Mouse (Mus musculus) ES-Bruce4 (cell line): ENCODE measurements around the gene Ppp1r3g. TPM values are rescaled to one million over a fixed set of nuclear protein-coding genes. Genes with fewer than 3 reads are reported as not detected.

Source experiments
- H3K27ac ChIP-seq: 2 replicates; pipeline ENCODE4 v1.5.1; 2012; ENCODE audit warnings: low read length, inconsistent platforms; ENCODE audit not compliant: insufficient read depth
- H3K27me3 ChIP-seq: 2 replicates; pipeline ENCODE4 v1.6.1; 2012; ENCODE audit warnings: mild to moderate bottlenecking, low read length, inconsistent platforms; ENCODE audit not compliant: control insufficient read depth, poor library complexity, insufficient read depth, severe bottlenecking
- H3K36me3 ChIP-seq: 2 replicates; pipeline ENCODE4 v1.6.1; 2012; ENCODE audit warnings: inconsistent platforms, mild to moderate bottlenecking, low read length, moderate library complexity; ENCODE audit not compliant: control insufficient read depth, poor library complexity, insufficient read depth, severe bottlenecking
- H3K4me1 ChIP-seq: one replicate; pipeline ENCODE4 v1.8.1; 2011; ENCODE audit warnings: low read length; ENCODE audit not compliant: control insufficient read depth, insufficient read depth
- H3K4me3 ChIP-seq: 2 replicates; pipeline ENCODE4 v1.5.1; 2011; ENCODE audit warnings: low read depth, mild to moderate bottlenecking, low read length
- H3K9ac ChIP-seq: 2 replicates; pipeline ENCODE4 v1.6.1; 2012; ENCODE audit warnings: low read depth, mild to moderate bottlenecking, inconsistent platforms; ENCODE audit not compliant: poor library complexity, severe bottlenecking
- H3K9me3 ChIP-seq: replicated peaks from 2 replicates; pipeline ENCODE4 v1.6.1; 2012; ENCODE audit warnings: mild to moderate bottlenecking, low read length, inconsistent platforms; ENCODE audit not compliant: control insufficient read depth, poor library complexity, insufficient read depth, severe bottlenecking
- CTCF ChIP-seq: IDR thresholded peaks from one replicate; pipeline ENCODE4 v1.8.1; 2011; ENCODE audit warnings: low read depth, low read length
- EP300 ChIP-seq: IDR thresholded peaks from 2 replicates; pipeline ENCODE4 v1.6.1; 2011; ENCODE audit warnings: low read depth, low read length; ENCODE audit not compliant: insufficient read depth
- POLR2A ChIP-seq: IDR thresholded peaks from one replicate; pipeline ENCODE4 v1.8.1; 2011; ENCODE audit warnings: low read length; ENCODE audit not compliant: insufficient read depth
- polyA plus RNA-seq: library from polyadenylated mRNA; stranded (reverse); fragments of >200 nt; gene quantifications from 2 replicates; pipeline ENCODE4 v1.2.4, GENCODE M21; 2011; ENCODE audit warnings: low read depth; ENCODE audit not compliant: missing spikeins, insufficient read depth, insufficient read length

The Ppp1r3g gene
- not detected in 2 replicates for polyA plus RNA-seq

- Histone ChIP-seq H3K36me3 (no peaks in the 10 kb centered on the region), H3K9me3 (peaks cover 3% of the 10 kb centered on the region; the same call in 1 of the 2 replicates), H3K27ac (no peak within 1 kb of the TSS), H3K4me3 (no peak within 1 kb of the TSS), H3K4me1 (no peaks in the 10 kb centered on the region), H3K9ac (no peak within 1 kb of the TSS), H3K27me3 (no peaks in the 10 kb centered on the region)
- TF ChIP-seq CTCF: no peak
- TF ChIP-seq EP300: no peak
- TF ChIP-seq POLR2A: no peak
Observed at GRCm38 (mm10) chr13:35958539-35958938, at the start of gene Ppp1r3g. Gene Ppp1r3g (plus strand): TSS chr13:35958839.

GRCm38 (mm10) chr13:35911476-35911875, 47.2 kb upstream of the Ppp1r3g start:
- no peaks in the 10 kb centered on the region for H3K4me1 ChIP-seq
- H3K4me3 ChIP-seq: no peak overlapping the region
- TF ChIP-seq CTCF (no peak), EP300 (no peak), POLR2A (no peak)
- H3K9ac ChIP-seq: no peak overlapping the region
- no peaks in the 10 kb centered on the region for H3K36me3 ChIP-seq
- H3K27ac ChIP-seq: no peak overlapping the region
- H3K27me3 ChIP-seq: no peaks in the 10 kb centered on the region
- no peaks in the 10 kb centered on the region for H3K9me3 ChIP-seq

GRCm38 (mm10) chr13:35937991-35938390, 20.6 kb upstream of the Ppp1r3g start:
- no peaks in the 10 kb centered on the region for H3K27me3 ChIP-seq
- H3K27ac ChIP-seq: no peak overlapping the region
- H3K9ac ChIP-seq: no peak overlapping the region
- TF ChIP-seq EP300: no peak
- TF ChIP-seq POLR2A: no peak
- no peak for TF ChIP-seq CTCF
- no peak overlapping the region for H3K4me3 ChIP-seq
- peaks cover 8% of the 10 kb centered on the region; the same call in 1 of the 2 replicates for H3K9me3 ChIP-seq
- no peaks in the 10 kb centered on the region for H3K36me3 ChIP-seq
- no peaks in the 10 kb centered on the region for H3K4me1 ChIP-seq

- H3K4me1 ChIP-seq: no peaks in the 10 kb centered on the region
- H3K36me3 ChIP-seq: no peaks in the 10 kb centered on the region
- no peak overlapping the region for H3K27ac ChIP-seq
- H3K9me3 ChIP-seq: 0 out of 2 replicates have a peak, but pooled peaks cover 1% of the 10 kb centered on the region
- TF ChIP-seq POLR2A: no peak
- TF ChIP-seq EP300: no peak
- no peak for TF ChIP-seq CTCF
- H3K27me3 ChIP-seq: no peaks in the 10 kb centered on the region
- no peak overlapping the region for H3K9ac ChIP-seq
- no peak overlapping the region for H3K4me3 ChIP-seq
Observed at GRCm38 (mm10) chr13:35939871-35940665, 18.6 kb upstream of the Ppp1r3g start.

- no peak overlapping the region for H3K27ac ChIP-seq
- H3K4me1 ChIP-seq: no peaks in the 10 kb centered on the region
- no peak for TF ChIP-seq EP300
- TF ChIP-seq POLR2A: no peak
- no peak for TF ChIP-seq CTCF
- H3K36me3 ChIP-seq: no peaks in the 10 kb centered on the region
- no peak overlapping the region for H3K9ac ChIP-seq
- no peaks in the 10 kb centered on the region for H3K9me3 ChIP-seq
- H3K27me3 ChIP-seq: no peaks in the 10 kb centered on the region
- H3K4me3 ChIP-seq: no peak overlapping the region
Observed at GRCm38 (mm10) chr13:35940934-35941333, 17.7 kb upstream of the Ppp1r3g start.
